Mouse (Mus musculus) heart, postnatal 0 days (tissue): ENCODE measurements at regions not wholly inside any gene's neighbourhood (a gene's known extent, or its start where the extent isn't known, plus 50 kb on each side); places are given as distances from the start of the nearest gene placed in this dataset.

Source experiments
- CTCF ChIP-seq: IDR thresholded peaks from 2 replicates; pipeline ENCODE4 v1.5.1; 2016; ENCODE audit warnings: antibody characterized with exemption, control low read depth, low read depth
- EP300 ChIP-seq: IDR thresholded peaks from 2 replicates; pipeline ENCODE4 v1.6.1; 2016; ENCODE audit warnings: antibody characterized with exemption, low read depth

DNA sequence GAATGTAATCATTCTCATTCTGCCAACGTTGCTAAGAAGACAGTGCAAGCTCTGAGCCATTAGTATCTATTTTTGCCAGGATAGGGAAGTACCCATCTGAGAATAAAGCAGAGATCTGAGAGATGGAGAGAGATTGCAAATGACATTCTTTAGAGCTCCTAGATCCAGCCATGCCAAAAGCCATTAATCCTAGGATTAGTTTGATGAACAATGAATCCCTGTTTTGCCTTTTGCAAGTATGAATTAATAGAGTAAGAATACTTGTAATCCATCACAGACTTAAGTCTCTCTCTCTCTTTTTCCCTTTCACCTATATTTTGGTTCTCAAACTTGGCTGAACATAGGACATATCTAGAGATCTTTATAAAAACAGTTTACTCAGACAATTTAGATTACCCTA lies 504.7 kb downstream of the Hs3st4 start:
- no peak for TF ChIP-seq CTCF
- TF ChIP-seq EP300 = no peak
